Mouse (Mus musculus): Measurements from ENCODE around the gene Spi1. TPM values are rescaled to one million over a fixed set of nuclear protein-coding genes. Genes with fewer than 3 reads are reported as not detected.

Spi1 gene
- total and polyA plus RNA-seq, 2 experiments from 2014 or later = 3.0 to 4.5 TPM

DNA sequence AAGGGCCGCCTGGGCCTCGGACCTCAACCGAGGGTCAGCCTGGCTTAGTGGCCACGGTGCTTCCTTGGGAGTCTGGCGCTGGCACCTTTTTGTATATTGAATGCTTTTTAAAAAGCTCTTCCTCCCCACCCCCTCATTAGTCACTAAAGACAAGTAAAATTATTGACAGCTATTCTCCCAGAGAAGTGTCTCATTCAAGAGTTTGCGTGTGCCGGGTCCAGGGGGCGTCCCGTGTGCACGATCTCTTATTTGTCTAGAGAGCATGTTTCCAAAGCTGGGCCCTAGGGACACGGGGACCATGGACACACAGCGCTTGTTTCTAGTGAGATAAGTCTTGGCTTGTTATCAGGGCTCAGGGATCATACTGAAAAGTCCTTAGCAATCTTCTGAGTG, 33.4 kb downstream of the Spi1 start:
- ATAC-seq (no peak), DNase-seq (ENCODE audit: low spot score) (no peak)
- 0 out of 2 replicates have a peak overlapping the region, but pooled peaks have one; percentile 30 for H3K9ac ChIP-seq (replicated peaks; ENCODE audit: low read length)
- TF ChIP-seq CTCF (IDR thresholded peaks at IDR 0.05; ENCODE audit: low read depth) = no peak
- no peaks in the 10 kb centered on the region for H3K4me1 ChIP-seq (ENCODE audit: insufficient read depth, low read length)
- no peak overlapping the region for H3K27ac ChIP-seq
- H3K36me3 ChIP-seq (ENCODE audit: insufficient read depth, low read length) = no peaks in the 10 kb centered on the region
- no peaks in the 10 kb centered on the region for H3K27me3 ChIP-seq (ENCODE audit: insufficient read depth, low read length)
- H3K4me2 ChIP-seq (ENCODE audit: low read depth, low read length) = peak overlapping the region; percentile 68
- H3K9me3 ChIP-seq (ENCODE audit: low read length) = no peaks in the 10 kb centered on the region
- peak overlapping the region; percentile 34 for H3K4me3 ChIP-seq (ENCODE audit: low read length)
- WGBS = 32% methylated on average over 12 of the region's 12 CpGs

DNA sequence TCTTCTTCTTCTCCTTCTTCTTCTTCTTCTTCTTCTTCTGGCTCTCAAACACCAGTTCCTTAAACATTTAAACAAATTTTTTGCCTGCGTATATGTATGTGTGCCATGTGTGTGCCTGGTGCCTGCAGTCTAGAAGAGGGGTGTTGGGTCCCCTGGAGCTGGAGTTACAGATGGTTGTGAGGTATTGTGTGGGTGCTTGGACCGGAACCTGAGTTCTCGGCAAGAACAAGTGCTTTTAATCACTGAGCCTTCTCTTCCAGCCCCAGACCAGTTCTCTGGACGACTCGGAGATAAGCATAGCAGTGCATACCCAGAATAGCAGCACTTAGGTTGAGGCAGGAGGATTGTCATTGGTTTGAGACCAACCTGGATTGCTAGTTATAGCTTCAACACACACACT, 34.7 kb downstream of the Spi1 start:
- no peak overlapping the region for H3K4me2 ChIP-seq (ENCODE audit: low read depth, low read length)
- H3K4me3 ChIP-seq (ENCODE audit: low read length) = no peak overlapping the region
- H3K27ac ChIP-seq = no peak overlapping the region
- no peaks in the 10 kb centered on the region for H3K9me3 ChIP-seq (ENCODE audit: low read length)
- WGBS = 84% methylated on average over 5 of the region's 5 CpGs
- ATAC-seq (no peak), DNase-seq (ENCODE audit: low spot score) (no peak)
- H3K9ac ChIP-seq (replicated peaks; ENCODE audit: low read length) = no peak overlapping the region
- H3K36me3 ChIP-seq (ENCODE audit: insufficient read depth, low read length) = no peaks in the 10 kb centered on the region
- H3K27me3 ChIP-seq (ENCODE audit: insufficient read depth, low read length) = no peaks in the 10 kb centered on the region
- no peak for TF ChIP-seq CTCF (IDR thresholded peaks at IDR 0.05; ENCODE audit: low read depth)
- H3K4me1 ChIP-seq (ENCODE audit: insufficient read depth, low read length) = no peaks in the 10 kb centered on the region

DNA sequence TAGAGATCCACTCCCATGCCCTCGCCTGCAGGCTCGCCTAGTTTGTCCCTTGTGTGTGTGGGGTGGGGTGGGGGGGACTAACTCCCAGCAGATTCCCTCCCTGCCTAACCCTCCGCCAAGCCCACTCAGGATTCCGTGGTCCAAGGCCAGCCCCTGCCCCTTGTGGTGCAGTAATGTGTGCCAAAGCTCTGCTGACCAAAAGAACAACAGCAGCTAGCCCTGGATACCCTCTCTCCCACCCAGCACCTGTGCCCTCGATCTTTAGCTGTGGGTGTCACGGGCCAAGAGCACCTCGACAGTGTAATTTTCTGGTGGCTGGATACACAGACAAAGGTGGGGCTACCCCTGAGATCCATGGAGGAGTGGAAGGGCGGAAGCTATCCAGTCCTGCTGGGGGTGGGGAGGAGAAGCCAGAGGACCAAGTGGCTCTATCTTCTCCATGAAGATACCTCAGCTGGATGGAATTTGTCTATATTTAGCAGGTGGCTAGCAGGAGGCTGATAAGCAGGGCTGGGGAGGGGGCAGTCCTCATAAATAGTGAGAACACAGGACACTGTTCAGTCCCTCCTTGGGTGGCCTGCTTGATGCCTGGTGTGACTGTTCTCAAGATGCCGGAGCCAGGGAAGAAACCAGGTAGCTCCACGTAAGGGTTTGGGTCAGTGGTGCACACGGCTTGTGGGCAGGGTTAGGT, 35.5 kb downstream of the Spi1 start, which contains the start of gene Mybpc3:
TSS of gene Mybpc3 (plus strand) at position 560 of the 691 bp plus-strand sequence.
- Histone ChIP-seq H3K4me3 (ENCODE audit: low read length) (no peak within 1 kb of the TSS), H3K9me3 (ENCODE audit: low read length) (no peaks in the 10 kb centered on the region), H3K27me3 (ENCODE audit: insufficient read depth, low read length) (no peaks in the 10 kb centered on the region), H3K4me2 (ENCODE audit: low read depth, low read length) (no peak within 1 kb of the TSS), H3K4me1 (ENCODE audit: insufficient read depth, low read length) (no peaks in the 10 kb centered on the region), H3K9ac (replicated peaks; ENCODE audit: low read length) (no peak within 1 kb of the TSS), H3K36me3 (ENCODE audit: insufficient read depth, low read length) (no peaks in the 10 kb centered on the region), H3K27ac (no peak within 1 kb of the TSS)
- no peak for DNase-seq (ENCODE audit: low spot score)
- ATAC-seq = no peak
- no peak for TF ChIP-seq CTCF (IDR thresholded peaks at IDR 0.05; ENCODE audit: low read depth)
- 80% methylated on average over 11 of the region's 11 CpGs for WGBS

DNA sequence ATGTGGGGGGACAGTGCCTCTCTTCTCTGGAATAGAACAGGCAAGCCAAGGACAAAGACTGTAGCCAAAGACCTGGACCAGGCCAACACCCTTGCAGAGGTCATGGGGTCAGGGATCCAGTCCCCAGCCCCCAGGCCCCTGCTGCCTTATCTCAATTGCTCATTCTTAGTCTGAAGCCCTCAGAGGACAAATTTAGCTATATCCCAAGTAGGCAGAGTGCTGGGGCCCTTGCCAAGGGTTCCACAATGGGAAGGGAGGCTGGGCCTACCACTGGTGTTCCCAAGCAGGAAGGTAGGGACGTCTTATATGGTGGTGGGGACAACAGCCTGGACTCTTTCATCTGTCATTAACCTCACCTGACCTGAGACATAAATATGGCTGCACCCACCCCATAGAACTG, 36.5 kb downstream of the Spi1 start:
- WGBS = 75% methylated on average over 1 of the region's 1 CpGs
- ATAC-seq (no peak), DNase-seq (ENCODE audit: low spot score) (no peak)
- no peak overlapping the region for H3K4me3 ChIP-seq (ENCODE audit: low read length)
- no peaks in the 10 kb centered on the region for H3K4me1 ChIP-seq (ENCODE audit: insufficient read depth, low read length)
- no peaks in the 10 kb centered on the region for H3K36me3 ChIP-seq (ENCODE audit: insufficient read depth, low read length)
- no peak overlapping the region for H3K27ac ChIP-seq
- H3K9ac ChIP-seq (replicated peaks; ENCODE audit: low read length) = no peak overlapping the region
- no peaks in the 10 kb centered on the region for H3K27me3 ChIP-seq (ENCODE audit: insufficient read depth, low read length)
- no peak overlapping the region for H3K4me2 ChIP-seq (ENCODE audit: low read depth, low read length)
- TF ChIP-seq CTCF (IDR thresholded peaks at IDR 0.05; ENCODE audit: low read depth) = no peak
- H3K9me3 ChIP-seq (ENCODE audit: low read length) = no peaks in the 10 kb centered on the region

DNA sequence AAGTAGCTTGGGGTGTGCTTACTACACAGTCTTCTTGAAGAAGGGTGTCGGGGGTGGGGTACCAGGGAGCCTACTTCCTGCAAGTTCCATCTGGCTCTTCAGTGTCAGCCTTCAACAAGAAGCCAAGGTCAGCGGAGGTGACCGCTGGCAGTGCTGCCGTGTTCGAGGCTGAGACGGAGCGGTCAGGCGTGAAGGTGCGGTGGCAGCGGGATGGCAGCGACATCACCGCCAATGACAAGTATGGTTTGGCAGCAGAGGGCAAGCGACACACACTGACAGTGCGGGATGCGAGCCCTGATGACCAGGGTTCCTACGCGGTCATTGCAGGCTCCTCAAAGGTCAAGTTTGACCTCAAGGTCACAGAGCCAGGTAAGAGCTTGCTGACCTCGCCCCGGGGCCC, 36.9 kb downstream of the Spi1 start:
- Histone ChIP-seq H3K4me3 (ENCODE audit: low read length) (no peak overlapping the region), H3K27me3 (ENCODE audit: insufficient read depth, low read length) (no peaks in the 10 kb centered on the region), H3K9ac (replicated peaks; ENCODE audit: low read length) (no peak overlapping the region), H3K4me2 (ENCODE audit: low read depth, low read length) (no peak overlapping the region), H3K27ac (no peak overlapping the region), H3K36me3 (ENCODE audit: insufficient read depth, low read length) (no peaks in the 10 kb centered on the region), H3K9me3 (ENCODE audit: low read length) (no peaks in the 10 kb centered on the region), H3K4me1 (ENCODE audit: insufficient read depth, low read length) (no peaks in the 10 kb centered on the region)
- TF ChIP-seq CTCF (IDR thresholded peaks at IDR 0.05; ENCODE audit: low read depth) = no peak
- no peak for DNase-seq (ENCODE audit: low spot score)
- ATAC-seq = no peak
- WGBS = 83% methylated on average over 19 of the region's 19 CpGs

DNA sequence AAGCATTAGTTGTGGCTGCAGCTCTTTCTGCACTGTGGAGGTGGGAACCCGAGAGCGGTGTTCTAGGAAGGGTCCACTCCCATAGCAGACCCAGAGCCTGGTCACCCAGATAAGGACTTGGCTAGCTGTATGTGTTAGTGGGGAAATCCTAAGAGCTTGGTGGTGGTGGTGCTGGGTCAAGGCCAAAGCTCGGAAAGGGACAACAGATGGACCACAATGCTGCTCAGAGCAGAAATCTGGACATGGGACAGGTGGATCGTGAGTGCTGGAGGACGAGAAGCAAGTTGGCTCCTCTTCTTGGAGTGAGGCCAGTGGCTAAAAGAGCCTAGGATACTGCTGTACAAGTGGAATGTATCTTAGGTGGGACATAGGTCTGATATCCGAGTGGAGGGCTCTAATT, 37.4 kb downstream of the Spi1 start:
- WGBS = 69% methylated on average over 6 of the region's 6 CpGs
- Histone ChIP-seq H3K36me3 (ENCODE audit: insufficient read depth, low read length) (no peaks in the 10 kb centered on the region), H3K4me2 (ENCODE audit: low read depth, low read length) (no peak overlapping the region), H3K4me3 (ENCODE audit: low read length) (no peak overlapping the region), H3K27ac (no peak overlapping the region), H3K9me3 (ENCODE audit: low read length) (no peaks in the 10 kb centered on the region), H3K9ac (replicated peaks; ENCODE audit: low read length) (no peak overlapping the region), H3K27me3 (ENCODE audit: insufficient read depth, low read length) (no peaks in the 10 kb centered on the region), H3K4me1 (ENCODE audit: insufficient read depth, low read length) (no peaks in the 10 kb centered on the region)
- no peak for TF ChIP-seq CTCF (IDR thresholded peaks at IDR 0.05; ENCODE audit: low read depth)
- peak; percentile 22 for DNase-seq (ENCODE audit: low spot score)
- no peak for ATAC-seq

DNA sequence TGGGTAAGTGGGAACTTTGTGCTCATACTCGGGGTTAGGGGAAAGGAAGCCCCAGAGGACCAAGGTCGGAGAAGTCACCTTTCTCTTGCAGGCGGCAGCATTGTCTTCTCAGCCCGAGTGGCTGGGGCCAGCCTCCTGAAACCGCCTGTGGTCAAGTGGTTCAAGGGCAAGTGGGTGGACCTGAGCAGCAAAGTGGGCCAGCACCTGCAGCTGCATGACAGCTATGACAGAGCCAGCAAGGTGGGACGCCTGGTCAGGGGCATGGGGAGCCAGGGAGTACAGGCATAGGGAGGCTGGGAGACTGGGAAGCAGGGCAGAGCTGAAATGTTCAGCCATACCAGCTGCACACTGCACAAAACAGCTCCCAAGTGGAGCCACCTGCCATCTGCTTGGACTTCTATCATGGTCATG, 38.1 kb downstream of the Spi1 start:
- 61% methylated on average over 6 of the region's 6 CpGs for WGBS

More for the DNA sequence above, 38.1 kb downstream of the Spi1 start:
- H3K27ac ChIP-seq = no peak overlapping the region
- no peaks in the 10 kb centered on the region for H3K36me3 ChIP-seq (ENCODE audit: insufficient read depth, low read length)
- H3K9me3 ChIP-seq (ENCODE audit: low read length) = no peaks in the 10 kb centered on the region
- DNase-seq (ENCODE audit: low spot score) (no peak), ATAC-seq (no peak)
- no peaks in the 10 kb centered on the region for H3K4me1 ChIP-seq (ENCODE audit: insufficient read depth, low read length)
- no peak for TF ChIP-seq CTCF (IDR thresholded peaks at IDR 0.05; ENCODE audit: low read depth)
- no peak overlapping the region for H3K4me3 ChIP-seq (ENCODE audit: low read length)
- H3K4me2 ChIP-seq (ENCODE audit: low read depth, low read length) = no peak overlapping the region
- H3K9ac ChIP-seq (replicated peaks; ENCODE audit: low read length) = no peak overlapping the region
- no peaks in the 10 kb centered on the region for H3K27me3 ChIP-seq (ENCODE audit: insufficient read depth, low read length)

All from hindbrain, postnatal 0 days (tissue).